Mouse (Mus musculus) MEL (cell line): ENCODE measurements around the gene Il25. TPM values are rescaled to one million over a fixed set of nuclear protein-coding genes. Genes with fewer than 3 reads are reported as not detected.

Experiments
- DNase-seq: peaks from one replicate; pipeline ENCODE4 v3.0.0; 2011; ENCODE audit warnings: low read depth, low spot score
- H3K27ac ChIP-seq: 2 replicates; pipeline ENCODE4 v1.5.1; 2012; ENCODE audit warnings: low read depth, mild to moderate bottlenecking, control low read depth, low read length, moderate library complexity; ENCODE audit not compliant: control insufficient read depth
- H3K27me3 ChIP-seq, 2 experiments: fragments of 150-350 bp in 1 of 2; sonication (generic) in 1 of 2; 2 replicates each; pipeline ENCODE4 v1.6.1; 2012; ENCODE audit warnings: low read length in 2 of 2, mild to moderate bottlenecking in 2 of 2, improper control_type of control experiment in 1 of 2, moderate library complexity in 1 of 2; ENCODE audit not compliant: insufficient read depth in 2 of 2, control insufficient read depth in 1 of 2
- H3K36me3 ChIP-seq, 2 experiments: 2 replicates each; pipeline ENCODE4 v1.6.1; 2012 to 2014; ENCODE audit warnings: low read length in 2 of 2, improper control_type of control experiment in 1 of 2, inconsistent platforms in 1 of 2, mild to moderate bottlenecking in 1 of 2; ENCODE audit not compliant: insufficient read depth in 2 of 2, control insufficient read depth in 1 of 2
- H3K4me1 ChIP-seq, 2 experiments: fragments of 150-350 bp in 1 of 2; sonication (generic) in 1 of 2; 2 replicates each; pipeline ENCODE4 v1.6.1; 2012; ENCODE audit warnings: low read length in 2 of 2, improper control_type of control experiment in 1 of 2, mild to moderate bottlenecking in 1 of 2; ENCODE audit not compliant: insufficient read depth in 2 of 2, control insufficient read depth in 1 of 2
- H3K4me3 ChIP-seq, 2 experiments: fragments of 150-350 bp in 1 of 2; sonication (generic) in 1 of 2; 2 replicates each; pipeline ENCODE4 v1.5.1; 2012; ENCODE audit warnings: low read depth in 2 of 2, low read length in 2 of 2, mild to moderate bottlenecking in 2 of 2, moderate library complexity in 2 of 2, control low read depth in 1 of 2, improper control_type of control experiment in 1 of 2; ENCODE audit not compliant: control insufficient read depth in 1 of 2, insufficient read depth in 1 of 2
- H3K79me2 ChIP-seq: 2 replicates; pipeline ENCODE4 v1.6.1; 2012; ENCODE audit warnings: mild to moderate bottlenecking, low read length, moderate library complexity; ENCODE audit not compliant: control insufficient read depth, poor library complexity, insufficient read depth
- H3K9ac ChIP-seq: 2 replicates; pipeline ENCODE4 v1.6.1; 2012; ENCODE audit warnings: low read depth, mild to moderate bottlenecking, control low read depth, low read length, moderate library complexity; ENCODE audit not compliant: control insufficient read depth, poor library complexity, severe bottlenecking
- H3K9me3 ChIP-seq: fragments of 150-350 bp; sonication (generic); replicated peaks from 2 replicates; pipeline ENCODE4 v1.6.1; 2012; ENCODE audit warnings: mild to moderate bottlenecking, low read length, improper control_type of control experiment, moderate library complexity; ENCODE audit not compliant: insufficient read depth
- BHLHE40 ChIP-seq: IDR thresholded peaks from 2 replicates; pipeline ENCODE4 v1.6.1; 2012; ENCODE audit warnings: low read depth, mild to moderate bottlenecking, inconsistent platforms, low read length, improper control_type of control experiment, borderline replicate concordance
- CHD1 ChIP-seq: IDR thresholded peaks from 2 replicates; pipeline ENCODE4 v1.6.1; 2012; ENCODE audit warnings: low read depth, mild to moderate bottlenecking, inconsistent platforms, low read length, improper control_type of control experiment
- GABPA ChIP-seq: IDR thresholded peaks from 2 replicates; pipeline ENCODE4 v1.6.1; 2012; ENCODE audit warnings: low read depth, mild to moderate bottlenecking, inconsistent platforms, low read length, improper control_type of control experiment, moderate library complexity
- MXI1 ChIP-seq: IDR thresholded peaks from 2 replicates; pipeline ENCODE4 v1.6.1; 2011; ENCODE audit warnings: mild to moderate bottlenecking, low read depth, low read length, improper control_type of control experiment
- POLR2AphosphoS2 ChIP-seq: IDR thresholded peaks from 2 replicates; pipeline ENCODE4 v1.6.1; 2011; ENCODE audit warnings: low read length, improper control_type of control experiment
- POLR2AphosphoS5 ChIP-seq: IDR thresholded peaks from 2 replicates; pipeline ENCODE4 v1.6.1; 2012; ENCODE audit warnings: low read depth, borderline replicate concordance, mild to moderate bottlenecking, inconsistent platforms, low read length, moderate library complexity, mixed read lengths
- SMC3 ChIP-seq: IDR thresholded peaks from 2 replicates; pipeline ENCODE4 v1.6.1; 2011; ENCODE audit warnings: low read depth, low read length, improper control_type of control experiment
- polyA plus RNA-seq, 2 experiments: library from polyadenylated mRNA; stranded (reverse) in 1 of 2; unstranded in 1 of 2; fragments of >175 nt in 1 of 2; fragments of >200 nt in 1 of 2; gene quantifications; 2 replicates each; pipeline versions ENCODE4 v1.2.1 to v1.2.4; 2012; ENCODE audit warnings: low replicate concordance in 2 of 2, low read depth in 1 of 2; ENCODE audit not compliant: insufficient read length in 2 of 2, insufficient read depth in 1 of 2, missing spikeins in 1 of 2
- total RNA-seq: library from RNA; depleted of rRNA; stranded (reverse); fragments of 300-350 nt; gene quantifications from 2 replicates; pipeline ENCODE4 v1.2.3, GENCODE M21; 2012; rRNA removed

The Il25 gene
- total and polyA plus RNA-seq, 3 experiments, result not detected

GRCm38 (mm10) chr14:54976633-54977032 lies 44.1 kb downstream of the Il25 start, which contains the start of gene Gm17428:
Gm17428 (plus strand) TSS chr14:54976933.
- Histone ChIP-seq H3K9ac (no peak within 1 kb of the TSS), H3K9me3 (no peaks in the 10 kb centered on the region), H3K36me3 (no peaks in the 10 kb centered on the region), H3K27me3 (peaks cover 7 to 9% of the 10 kb centered on the region in 2 experiments), H3K4me1 (no peaks in the 10 kb centered on the region), H3K79me2 (no peaks in the 10 kb centered on the region), H3K4me3 (no peak within 1 kb of the TSS), H3K27ac (no peak within 1 kb of the TSS)
- TF ChIP-seq SMC3 (no peak), POLR2AphosphoS5 (no peak)
- DNase-seq, result no peak

GRCm38 (mm10) chr14:54978664-54979063 lies 46.2 kb downstream of the Il25 start:
- H3K27me3 ChIP-seq, result peaks cover 7 to 10% of the 10 kb centered on the region in 2 experiments
- H3K27ac ChIP-seq, result no peak overlapping the region
- no peaks in the 10 kb centered on the region for H3K4me1 ChIP-seq
- H3K4me3 ChIP-seq, result no peak overlapping the region
- DNase-seq, result no peak
- no peaks in the 10 kb centered on the region for H3K79me2 ChIP-seq
- no peak for TF ChIP-seq BHLHE40
- H3K36me3 ChIP-seq, result no peaks in the 10 kb centered on the region
- no peaks in the 10 kb centered on the region for H3K9me3 ChIP-seq
- H3K9ac ChIP-seq, result no peak overlapping the region

- peaks cover 0 to 2% of the 10 kb centered on the region in 2 experiments; a peak in 3 of 4 replicates for H3K27me3 ChIP-seq
Measured at GRCm38 (mm10) chr14:54981934-54982333, 49.4 kb downstream of the Il25 start.

More at GRCm38 (mm10) chr14:54981934-54982333, 49.4 kb downstream of the Il25 start:
- Histone ChIP-seq H3K9me3 (no peaks in the 10 kb centered on the region), H3K4me3 (no peak overlapping the region), H3K36me3 (no peaks in the 10 kb centered on the region), H3K79me2 (no peaks in the 10 kb centered on the region), H3K27ac (no peak overlapping the region), H3K9ac (no peak overlapping the region), H3K4me1 (no peaks in the 10 kb centered on the region)
- TF ChIP-seq MXI1 (no peak), GABPA (no peak), CHD1 (no peak), POLR2AphosphoS2 (no peak)
- DNase-seq, result no peak

Other genes starting within 250 kb of the Il25 start
- 44.2 and 47.0 TPM in 2 replicates for gene 1700123O20Rik, start 246.5 kb upstream of the Il25 start, total RNA-seq
- gene 1700123O20Rik, start 246.5 kb upstream of the Il25 start, polyA plus RNA-seq, result 10 to 100 TPM in 1 of 2 experiments, not detected in 1; 72.8 TPM
- gene Acin1, start 245.8 kb upstream of the Il25 start, total RNA-seq, result 110 and 115 TPM in 2 replicates
- 100 to 1,000 TPM; 103 to 248 TPM for gene Acin1, start 245.8 kb upstream of the Il25 start, polyA plus RNA-seq
- not detected in 2 replicates for gene Gm29776, start 233.9 kb upstream of the Il25 start, total RNA-seq
- not detected for gene Gm29776, start 233.9 kb upstream of the Il25 start, polyA plus RNA-seq
- not detected in 2 replicates for gene Cebpe, start 220.5 kb upstream of the Il25 start, total RNA-seq
- under 1 TPM in 1 of 2 experiments, not detected in 1; 0.32 TPM for gene Cebpe, start 220.5 kb upstream of the Il25 start, polyA plus RNA-seq
- 0.07 and 0.08 TPM in 2 replicates for gene Slc7a8, start 150.7 kb upstream of the Il25 start, total RNA-seq
- under 1 TPM in 1 of 2 experiments, not detected in 1; 0.29 TPM for gene Slc7a8, start 150.7 kb upstream of the Il25 start, polyA plus RNA-seq
- not detected in 2 replicates for gene Rnf212b, start 118.6 kb upstream of the Il25 start, total RNA-seq
- gene Rnf212b, start 118.6 kb upstream of the Il25 start, polyA plus RNA-seq, result not detected
- gene Homez, start 61.7 kb upstream of the Il25 start, total RNA-seq, result 4.7 and 4.9 TPM in 2 replicates
- gene Homez, start 61.7 kb upstream of the Il25 start, polyA plus RNA-seq, result 1 to 10 TPM in 1 of 2 experiments, not detected in 1; 8.5 TPM
- gene Ppp1r3e, start 55.1 kb upstream of the Il25 start, total RNA-seq, result 0.56 and 0.73 TPM in 2 replicates
- 1 to 10 TPM in 1 of 2 experiments, not detected in 1; 1.2 TPM for gene Ppp1r3e, start 55.1 kb upstream of the Il25 start, polyA plus RNA-seq
- gene Bcl2l2, start 49.3 kb upstream of the Il25 start, total RNA-seq, result 10.5 and 12.5 TPM in 2 replicates
- 10 to 100 TPM in 1 of 2 experiments, not detected in 1; 18.8 TPM for gene Bcl2l2, start 49.3 kb upstream of the Il25 start, polyA plus RNA-seq
- gene Gm20521, start 49.3 kb upstream of the Il25 start, total RNA-seq, result 0.58 and 0.88 TPM in 2 replicates
- gene Gm20521, start 49.3 kb upstream of the Il25 start, polyA plus RNA-seq, result 1 to 10 TPM in 1 of 2 experiments, not detected in 1; 3.4 TPM
- gene Pabpn1, start 40.2 kb upstream of the Il25 start, total RNA-seq, result 82.3 and 85.8 TPM in 2 replicates
- 100 to 1,000 TPM in 1 of 2 experiments, not detected in 1; 393 TPM for gene Pabpn1, start 40.2 kb upstream of the Il25 start, polyA plus RNA-seq
- gene Slc22a17, start 19.6 kb upstream of the Il25 start, total RNA-seq, result 0.13 and 0.31 TPM in 2 replicates
- gene Slc22a17, start 19.6 kb upstream of the Il25 start, polyA plus RNA-seq, result 1 to 10 TPM in 1 of 2 experiments, not detected in 1; 1.1 TPM
- not detected in 2 replicates for gene Efs, start 6.6 kb upstream of the Il25 start, total RNA-seq
- gene Efs, start 6.6 kb upstream of the Il25 start, polyA plus RNA-seq, result not detected
- gene Cmtm5, start 3.6 kb downstream of the Il25 start, total RNA-seq, result not detected in 2 replicates
- not detected for gene Cmtm5, start 3.6 kb downstream of the Il25 start, polyA plus RNA-seq
- not detected in 2 replicates for gene Myh6, start 34.2 kb downstream of the Il25 start, total RNA-seq
- gene Myh6, start 34.2 kb downstream of the Il25 start, polyA plus RNA-seq, result not detected
- gene Gm17428, start 44.2 kb downstream of the Il25 start, total RNA-seq, result not detected in 2 replicates
- not detected for gene Gm17428, start 44.2 kb downstream of the Il25 start, polyA plus RNA-seq
- not detected in 2 replicates for gene Myh7, start 61.9 kb downstream of the Il25 start, total RNA-seq
- gene Myh7, start 61.9 kb downstream of the Il25 start, polyA plus RNA-seq, result not detected
- gene Ngdn, start 82.8 kb downstream of the Il25 start, total RNA-seq, result 138 and 148 TPM in 2 replicates
- gene Ngdn, start 82.8 kb downstream of the Il25 start, polyA plus RNA-seq, result 100 to 1,000 TPM in 1 of 2 experiments, not detected in 1; 140 TPM
- gene Zfhx2, start 159.6 kb downstream of the Il25 start, total RNA-seq, result 0.42 TPM in 2 replicates
- gene Zfhx2, start 159.6 kb downstream of the Il25 start, polyA plus RNA-seq, result 1 to 10 TPM in 1 of 2 experiments, not detected in 1; 3.2 TPM
- 8.7 and 9.0 TPM in 2 replicates for gene Thtpa, start 162.1 kb downstream of the Il25 start, total RNA-seq
- 10 to 100 TPM in 1 of 2 experiments, not detected in 1; 13.2 TPM for gene Thtpa, start 162.1 kb downstream of the Il25 start, polyA plus RNA-seq
- 12.5 and 12.6 TPM in 2 replicates for gene Ap1g2, start 173.9 kb downstream of the Il25 start, total RNA-seq
- gene Ap1g2, start 173.9 kb downstream of the Il25 start, polyA plus RNA-seq, result 10 to 100 TPM in 1 of 2 experiments, not detected in 1; 47.9 TPM
- not detected in 2 replicates for gene Jph4, start 184.2 kb downstream of the Il25 start, total RNA-seq
- not detected for gene Jph4, start 184.2 kb downstream of the Il25 start, polyA plus RNA-seq